Mouse (Mus musculus) gastrocnemius, postnatal 4 days (tissue): ENCODE data around the gene Olfr1160. TPM values are rescaled to one million over a fixed set of nuclear protein-coding genes. Genes with fewer than 3 reads are reported as not detected.
"Not testable (repeated sequence)": the region's sequence is repeated elsewhere in the genome, so short reads cannot be mapped to it uniquely, and the experiment has no call there.

Experiments
- DNase-seq, 2 experiments: peaks; one replicate each; pipeline ENCODE4 v3.0.0; 2021 to 2022; ENCODE audit warnings: low spot score in 2 of 2, mixed read lengths in 2 of 2
- long read RNA-seq, 2 experiments: library from polyadenylated mRNA; stranded (forward); transcript quantifications; one replicate each; pipeline ENCODE4 v2.0.0; 2021
- total RNA-seq, 2 experiments: library from RNA; stranded (reverse); gene quantifications; 2 replicates each; pipeline ENCODE4 v1.2.3; 2021

Olfr1160 gene
- total RNA-seq: not detected
- long read RNA-seq, experiment 1: 0 reads
- long read RNA-seq, experiment 2: 0 reads

GRCm38 (mm10) chr2:88007515-88008318 is at the start of gene Olfr1160:
Gene Olfr1160, minus strand, starts transcription at chr2:88008268.
- no peak for DNase-seq

- no peak for DNase-seq
Observed at GRCm38 (mm10) chr2:88051029-88051428, 43.0 kb upstream of the Olfr1160 start, which contains the start of gene Olfr1162. Gene Olfr1162, minus strand, starts transcription at chr2:88051129.

GRCm38 (mm10) chr2:88037599-88037998 is 29.5 kb upstream of the Olfr1160 start, which contains the start of gene Olfr73:
Gene Olfr73, minus strand, starts transcription at chr2:88037699.
- DNase-seq: no peak

- DNase-seq: not testable (repeated sequence)
Observed at GRCm38 (mm10) chr2:88022474-88022873, 14.4 kb upstream of the Olfr1160 start, which contains the start of gene Olfr1161. Gene Olfr1161, plus strand, starts transcription at chr2:88022774.

GRCm38 (mm10) chr2:87989813-87990212 is 18.3 kb downstream of the Olfr1160 start, which contains the start of gene Olfr1158:
Gene Olfr1158, plus strand, starts transcription at chr2:87990113.
- no peak for DNase-seq

- no peak for DNase-seq
Observed at GRCm38 (mm10) chr2:87974563-87974962, 33.5 kb downstream of the Olfr1160 start, which contains the start of gene Olfr74. Gene Olfr74, minus strand, starts transcription at chr2:87974663.

GRCm38 (mm10) chr2:87968199-87968598 is 39.9 kb downstream of the Olfr1160 start, which contains the start of gene Olfr1157:
Gene Olfr1157, minus strand, starts transcription at chr2:87968299.
- DNase-seq: no peak

- DNase-seq: no peak
Observed at GRCm38 (mm10) chr2:87953000-87953399, 55.1 kb downstream of the Olfr1160 start, which contains the start of gene Olfr1156. Gene Olfr1156, minus strand, starts transcription at chr2:87953100.

Other genes with a start within 250 kb of the Olfr1160 start
- gene Olfr152, start 228.8 kb downstream of the Olfr1160 start, total RNA-seq: not detected
- not detected for gene Olfr1143, start 207.7 kb downstream of the Olfr1160 start, total RNA-seq
- gene Olfr1145, start 198.4 kb downstream of the Olfr1160 start, total RNA-seq: not detected
- not detected for gene Olfr1148, start 177.7 kb downstream of the Olfr1160 start, total RNA-seq
- not detected for gene Olfr1150-ps1, start 164.3 kb downstream of the Olfr1160 start, total RNA-seq
- gene Olfr1151, start 152.4 kb downstream of the Olfr1160 start, total RNA-seq: not detected
- not detected for gene Olfr1152, start 141.8 kb downstream of the Olfr1160 start, total RNA-seq
- not detected for gene Olfr1153, start 113.3 kb downstream of the Olfr1160 start, total RNA-seq
- not detected for gene Olfr1154, start 103.1 kb downstream of the Olfr1160 start, total RNA-seq
- not detected for gene Olfr1155, start 63.1 kb downstream of the Olfr1160 start, total RNA-seq
- not detected for gene Olfr1156, start 55.2 kb downstream of the Olfr1160 start, total RNA-seq
- not detected for gene Olfr1157, start 40.0 kb downstream of the Olfr1160 start, total RNA-seq
- gene Olfr74, start 33.6 kb downstream of the Olfr1160 start, total RNA-seq: not detected
- gene Olfr1158, start 18.2 kb downstream of the Olfr1160 start, total RNA-seq: not detected
- gene Olfr1161, start 14.5 kb upstream of the Olfr1160 start, total RNA-seq: not detected
- gene Olfr73, start 29.4 kb upstream of the Olfr1160 start, total RNA-seq: not detected
- gene Olfr1162, start 42.9 kb upstream of the Olfr1160 start, total RNA-seq: not detected
- gene Olfr1163, start 63.6 kb upstream of the Olfr1160 start, total RNA-seq: not detected
- not detected for gene Olfr1164, start 85.7 kb upstream of the Olfr1160 start, total RNA-seq
- not detected for gene Olfr1166, start 120.0 kb upstream of the Olfr1160 start, total RNA-seq
- gene Olfr1167, start 146.9 kb upstream of the Olfr1160 start, total RNA-seq: not detected
- not detected for gene Olfr1168, start 173.6 kb upstream of the Olfr1160 start, total RNA-seq
- not detected for gene Olfr1170, start 220.1 kb upstream of the Olfr1160 start, total RNA-seq